Mouse (Mus musculus) liver, adult 2 months (tissue): ENCODE data around the gene Itga2b. TPM values are rescaled to one million over a fixed set of nuclear protein-coding genes. Genes with fewer than 3 reads are reported as not detected.
A peak's percentile ranks its signal among the peaks of the same experiment; 100 is the strongest.

Experiments used
- DNase-seq: peaks from one replicate; pipeline ENCODE4 v3.0.0-alpha.2; 2011; ENCODE audit warnings: low read depth, low spot score; ENCODE audit errors: extremely low read depth
- H3K27ac ChIP-seq: fragments of 200-500 bp; replicated peaks from 2 replicates; pipeline ENCODE4 v1.5.1; 2012; ENCODE audit warnings: low read depth, mild to moderate bottlenecking, control low read depth, inconsistent platforms, low read length; ENCODE audit not compliant: insufficient read depth
- H3K27me3 ChIP-seq: fragments of 200-500 bp; 2 replicates; pipeline ENCODE4 v1.6.1; 2012; ENCODE audit warnings: mild to moderate bottlenecking, moderate library complexity, low read length, inconsistent platforms; ENCODE audit not compliant: control insufficient read depth, insufficient read depth
- H3K36me3 ChIP-seq: fragments of 200-500 bp; 2 replicates; pipeline ENCODE4 v1.6.1; 2012; ENCODE audit warnings: low read length, inconsistent platforms; ENCODE audit not compliant: control insufficient read depth, insufficient read depth
- H3K4me1 ChIP-seq: fragments of 200-500 bp; 2 replicates; pipeline ENCODE4 v1.6.1; 2011; ENCODE audit warnings: low read length; ENCODE audit not compliant: control insufficient read depth, insufficient read depth
- H3K4me3 ChIP-seq: fragments of 200-500 bp; 2 replicates; pipeline ENCODE4 v1.5.1; 2011; ENCODE audit warnings: low read depth, mild to moderate bottlenecking, control low read depth, low read length, moderate library complexity; ENCODE audit not compliant: insufficient read depth
- H3K79me2 ChIP-seq: fragments of 200-500 bp; 2 replicates; pipeline ENCODE4 v1.6.1; 2012; ENCODE audit warnings: inconsistent platforms, mild to moderate bottlenecking, low read length, moderate library complexity; ENCODE audit not compliant: control insufficient read depth, insufficient read depth
- H3K9ac ChIP-seq: fragments of 200-500 bp; 2 replicates; pipeline ENCODE4 v1.6.1; 2012; ENCODE audit warnings: low read depth, mild to moderate bottlenecking, control low read depth, inconsistent platforms, low read length
- CTCF ChIP-seq: fragments of 200-500 bp; IDR thresholded peaks from 2 replicates; pipeline ENCODE4 v1.5.1; 2011; ENCODE audit warnings: low read depth, low read length, control low read depth
- POLR2A ChIP-seq: fragments of 200-500 bp; IDR thresholded peaks from 2 replicates; pipeline ENCODE4 v1.6.1; 2011; ENCODE audit warnings: low read length, control low read depth; ENCODE audit not compliant: insufficient read depth; ENCODE audit errors: extremely low read depth
- WGBS: fragments of 180-500 bp; shearing (Covaris S2); methylation state at CpG from one replicate; pipeline ENCODE4 v1.1.7; 2018; 5-methylcytosine and 5-hydroxymethylcytosine counted together
- polyA plus RNA-seq: library from polyadenylated mRNA; depleted of rRNA; stranded (reverse); fragments of >200 nt; gene quantifications from 2 replicates; pipeline ENCODE4 v1.2.3, GENCODE M21; 2012
- total RNA-seq: library from RNA; depleted of rRNA; stranded (reverse); fragments of >200 nt; gene quantifications from 2 replicates; pipeline ENCODE4 v1.2.3, GENCODE M21; 2014

The Itga2b gene
- total and polyA plus RNA-seq, 2 experiments = 1.6 to 7.1 TPM

DNA sequence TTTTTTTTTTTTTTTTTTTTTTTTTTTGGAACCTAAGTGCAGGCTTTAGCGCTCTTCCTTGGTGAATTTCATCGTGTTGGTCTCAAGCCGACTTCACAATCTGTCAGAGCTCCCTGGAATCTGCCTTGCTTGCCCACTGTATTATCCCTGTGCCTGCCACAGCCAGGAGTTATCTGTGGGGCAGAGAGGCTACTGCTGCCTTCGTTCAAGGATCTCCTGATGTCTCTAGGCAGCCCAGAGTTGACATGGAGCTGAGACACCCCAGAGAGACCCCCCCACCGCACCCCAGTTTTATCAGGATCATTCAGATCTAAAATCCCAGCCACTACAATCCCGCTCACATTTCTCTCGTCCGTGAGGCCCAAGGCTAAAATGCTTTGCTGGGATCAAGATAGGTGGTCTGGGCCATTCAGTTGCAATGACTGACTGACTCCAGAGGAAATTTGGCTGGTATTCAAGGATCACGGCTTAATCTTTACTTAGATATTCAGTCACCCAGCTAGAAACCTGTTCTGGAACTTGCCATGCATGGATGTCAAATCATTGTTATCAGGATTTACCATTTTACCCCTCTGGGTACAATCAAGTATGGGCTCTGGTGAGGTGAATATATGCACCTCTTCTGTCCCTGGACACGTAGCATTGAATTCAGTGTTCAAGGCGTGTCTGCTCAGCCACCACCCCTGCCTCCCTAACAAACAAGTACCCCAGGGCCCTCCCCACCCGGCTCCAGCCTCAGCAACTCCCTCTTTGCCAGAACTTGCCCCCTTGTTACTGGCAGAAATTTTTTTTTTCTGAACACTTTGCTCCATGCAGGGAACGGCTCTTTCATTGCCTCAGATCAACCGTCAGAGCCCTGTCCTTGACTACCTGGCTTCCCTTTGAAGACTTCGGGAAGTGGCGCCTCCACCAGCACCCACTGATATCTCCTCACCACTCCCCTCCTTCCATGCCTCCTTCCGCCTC is 20.6 kb downstream of the Itga2b start:
- no peaks in the 10 kb centered on the region for H3K79me2 ChIP-seq
- no peak overlapping the region for H3K9ac ChIP-seq
- H3K27me3 ChIP-seq = peaks cover 19% of the 10 kb centered on the region
- no peaks in the 10 kb centered on the region for H3K4me1 ChIP-seq
- H3K36me3 ChIP-seq = no peaks in the 10 kb centered on the region
- H3K27ac ChIP-seq = no peak overlapping the region
- no peak for DNase-seq
- TF ChIP-seq CTCF = no peak
- 60% methylated on average over 17 of the region's 17 CpGs for WGBS
- no peak overlapping the region for H3K4me3 ChIP-seq

DNA sequence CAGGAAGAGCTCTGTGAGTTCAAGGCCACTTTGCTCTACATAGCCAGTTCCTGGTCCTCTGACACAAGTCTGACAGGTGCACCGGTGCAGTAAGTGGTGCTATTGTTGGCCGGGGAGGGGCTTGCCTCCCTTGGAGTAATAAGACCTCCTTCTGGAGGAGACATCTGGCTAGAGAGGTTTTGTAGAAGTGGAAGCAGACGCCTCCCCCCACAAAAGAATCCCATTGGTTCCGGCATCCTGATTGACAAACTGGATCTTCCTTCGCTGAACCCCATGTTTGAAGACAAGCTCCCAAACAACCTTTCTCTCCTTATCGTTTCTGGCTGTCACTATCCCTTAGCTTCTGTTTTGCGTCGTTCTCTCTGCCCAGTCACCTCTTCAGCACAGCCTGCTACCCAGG is 21.6 kb downstream of the Itga2b start:
- Histone ChIP-seq H3K27me3 (peaks cover 19% of the 10 kb centered on the region), H3K79me2 (no peaks in the 10 kb centered on the region), H3K4me1 (no peaks in the 10 kb centered on the region), H3K9ac (no peak overlapping the region), H3K27ac (no peak overlapping the region), H3K36me3 (no peaks in the 10 kb centered on the region), H3K4me3 (no peak overlapping the region)
- DNase-seq = no peak
- 26% methylated on average over 8 of the region's 8 CpGs for WGBS
- no peak for TF ChIP-seq CTCF
- no peak for TF ChIP-seq POLR2A

DNA sequence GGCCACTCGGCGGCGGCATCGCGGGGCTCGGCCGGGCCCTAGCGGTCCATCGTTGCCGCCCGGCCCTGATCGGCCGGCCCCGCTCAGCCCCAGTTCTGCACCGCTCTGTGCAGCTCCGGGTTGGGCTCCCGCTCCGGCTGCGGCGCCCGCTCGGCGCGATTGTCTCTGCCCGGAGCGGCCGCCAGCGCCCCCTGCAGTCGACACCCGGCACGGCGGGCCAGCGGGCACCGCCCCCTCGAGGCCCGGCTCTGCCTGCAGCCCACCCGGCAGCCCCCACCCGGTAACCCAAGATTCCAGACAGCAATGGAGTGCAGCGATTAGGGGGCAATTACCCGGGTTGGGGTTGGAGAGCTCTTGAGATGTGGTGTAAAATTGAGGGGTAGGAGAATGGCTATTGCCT is 22.4 kb downstream of the Itga2b start, which contains the start of gene Fam171a2:
Gene Fam171a2, minus strand, starts transcription at position 186 of the 400 bp plus-strand sequence.
- H3K4me1 ChIP-seq = no peaks in the 10 kb centered on the region
- H3K9ac ChIP-seq = peak within 1 kb of the TSS; percentile 74
- H3K4me3 ChIP-seq = peak within 1 kb of the TSS; percentile 74
- WGBS = 1% methylated on average over 34 of the region's 40 CpGs
- H3K36me3 ChIP-seq = no peaks in the 10 kb centered on the region
- DNase-seq = no peak
- peak; percentile 73 for TF ChIP-seq CTCF
- TF ChIP-seq POLR2A = no peak
- peak within 1 kb of the TSS; percentile 38 for H3K27ac ChIP-seq
- H3K79me2 ChIP-seq = no peaks in the 10 kb centered on the region
- peaks cover 19% of the 10 kb centered on the region for H3K27me3 ChIP-seq

GRCm38 (mm10) chr11:102446581-102447461 is 23.1 kb downstream of the Itga2b start:
- Histone ChIP-seq H3K9ac (peak overlapping the region; percentile 74), H3K27me3 (peaks cover 19% of the 10 kb centered on the region), H3K4me1 (no peaks in the 10 kb centered on the region), H3K79me2 (no peaks in the 10 kb centered on the region), H3K27ac (peak overlapping the region; percentile 38), H3K4me3 (peak overlapping the region; percentile 74), H3K36me3 (no peaks in the 10 kb centered on the region)
- DNase-seq = no peak
- TF ChIP-seq CTCF (no peak), POLR2A (no peak)
- 3% methylated on average over 48 of the region's 49 CpGs for WGBS

DNA sequence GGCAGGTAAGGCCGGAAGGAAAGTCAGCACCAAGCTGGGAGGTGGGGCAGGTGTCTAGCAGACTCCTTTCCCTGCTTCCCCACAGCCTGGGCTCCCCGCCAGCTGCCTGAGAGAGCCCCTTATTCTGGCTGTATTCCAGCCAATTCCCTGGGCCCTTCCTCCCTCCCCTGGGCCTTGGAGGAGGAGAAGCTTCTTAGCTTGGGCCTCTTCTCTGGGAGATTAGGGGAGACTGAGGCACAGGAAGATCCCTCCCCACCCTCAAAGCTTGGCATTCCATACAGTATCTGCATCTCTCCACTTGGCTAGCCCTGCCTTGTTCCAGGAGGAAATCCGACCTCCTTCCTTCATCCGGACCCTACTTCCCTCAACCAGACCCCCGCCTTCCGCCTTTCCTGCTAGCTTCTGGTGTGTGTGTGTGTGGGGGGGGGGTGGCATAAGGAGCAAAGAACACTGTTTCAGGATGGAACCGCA is 24.0 kb downstream of the Itga2b start:
- no peak for DNase-seq
- Histone ChIP-seq H3K4me1 (no peaks in the 10 kb centered on the region), H3K27me3 (peaks cover 19% of the 10 kb centered on the region), H3K79me2 (no peaks in the 10 kb centered on the region), H3K27ac (no peak overlapping the region), H3K36me3 (no peaks in the 10 kb centered on the region), H3K4me3 (no peak overlapping the region), H3K9ac (no peak overlapping the region)
- TF ChIP-seq CTCF = no peak
- no peak for TF ChIP-seq POLR2A
- 46% methylated on average over 7 of the region's 7 CpGs for WGBS
